ENCODE assay signal across 8 mouse cellular contexts in genomic region chr3:146107921-146108571, GRCm38 (mm10). TPM values are rescaled to one million over a fixed set of nuclear protein-coding genes. Genes with fewer than 3 reads are reported as not detected.
DNase-seq lines count a peak whose midpoint lies in the region; ATAC-seq and TF ChIP-seq lines count a peak whose summit lies in the region.

Gene Wdr63 (minus strand): TSS chr3:146108130.

- no peak for TF ChIP-seq CTCF in C2C12 (IDR thresholded peaks at IDR 0.05; ENCODE audit: control insufficient read depth, insufficient read depth, insufficient read length)
- no peak for TF ChIP-seq CTCF in liver, adult 2 months (IDR thresholded peaks at IDR 0.05; ENCODE audit: low read depth, low read length)
- TF ChIP-seq CTCF in thymus, adult 2 months (IDR thresholded peaks at IDR 0.05; ENCODE audit: borderline replicate concordance, control insufficient read depth, extremely low read depth, insufficient read depth, low read length, poor library complexity): no peak

- peak within 1 kb of the TSS; percentile 30 for H3ac ChIP-seq in C2C12 (ENCODE audit: control insufficient read depth, insufficient read length, low read depth)

- 10% methylated on average over 18 of the region's 18 CpGs for WGBS in embryonic facial prominence, embryonic 11.5 days
- 12% methylated on average over 18 of the region's 18 CpGs for WGBS in heart, embryonic 15.5 days
- WGBS in liver, adult 2 months: 17% methylated on average over 18 of the region's 18 CpGs
- 21% methylated on average over 18 of the region's 18 CpGs for WGBS in thymus, adult 2 months

- H3K4me2 ChIP-seq in embryonic facial prominence, embryonic 11.5 days (ENCODE audit: low read depth, low read length): peak within 1 kb of the TSS; percentile 76
- H3K4me2 ChIP-seq in heart, embryonic 15.5 days: peak within 1 kb of the TSS; percentile 88

- TF ChIP-seq POLR2A in liver, adult 2 months (IDR thresholded peaks at IDR 0.05; ENCODE audit: extremely low read depth, insufficient read depth, low read length): no peak
- no peak for TF ChIP-seq POLR2A in thymus, adult 2 months (IDR thresholded peaks at IDR 0.05; ENCODE audit: control insufficient read depth, extremely low read depth, insufficient read depth, low read length, poor library complexity)

- H3K36me3 ChIP-seq in C2C12 (ENCODE audit: control insufficient read depth, insufficient read depth): no peaks in the 10 kb centered on the region
- H3K36me3 ChIP-seq in embryonic facial prominence, embryonic 11.5 days (replicated peaks; ENCODE audit: control insufficient read depth, insufficient read depth, low read depth, low read length): no peaks in the 10 kb centered on the region
- H3K36me3 ChIP-seq in heart, embryonic 15.5 days: no peaks in the 10 kb centered on the region
- no peaks in the 10 kb centered on the region for H3K36me3 ChIP-seq in liver, adult 2 months (ENCODE audit: control insufficient read depth, insufficient read depth, low read length)
- H3K36me3 ChIP-seq in thymus, adult 2 months (ENCODE audit: control insufficient read depth, insufficient read depth, low read length): no peaks in the 10 kb centered on the region

- no peaks in the 10 kb centered on the region for H3K27me3 ChIP-seq in C2C12 (ENCODE audit: control insufficient read depth, insufficient read depth, insufficient read length)
- H3K27me3 ChIP-seq in embryonic facial prominence, embryonic 11.5 days (ENCODE audit: control insufficient read depth, insufficient read depth, low read length): no peaks in the 10 kb centered on the region
- 0 out of 2 replicates have a peak, but pooled peaks cover 4% of the 10 kb centered on the region for H3K27me3 ChIP-seq in heart, embryonic 15.5 days
- peaks cover 4% of the 10 kb centered on the region; the same call in 1 of the 2 replicates for H3K27me3 ChIP-seq in liver, adult 2 months (ENCODE audit: control insufficient read depth, insufficient read depth, low read length)
- H3K27me3 ChIP-seq in thymus, adult 2 months (ENCODE audit: control insufficient read depth, insufficient read depth, low read length): no peaks in the 10 kb centered on the region; the same call in 1 of the 2 replicates

- H3K79me3 ChIP-seq in C2C12 (ENCODE audit: low read depth): no peaks in the 10 kb centered on the region

- H3K4me3 ChIP-seq in C2C12 (ENCODE audit: insufficient read depth, poor library complexity, severe bottlenecking): no peak within 1 kb of the TSS
- H3K4me3 ChIP-seq in embryonic facial prominence, embryonic 11.5 days (ENCODE audit: low read depth, low read length): peak within 1 kb of the TSS; percentile 43
- H3K4me3 ChIP-seq in heart, embryonic 15.5 days: peak within 1 kb of the TSS; percentile 52
- H3K4me3 ChIP-seq in liver, adult 2 months (ENCODE audit: insufficient read depth, low read depth, low read length): no peak within 1 kb of the TSS
- peak within 1 kb of the TSS; percentile 24; the same call in 1 of the 2 replicates for H3K4me3 ChIP-seq in thymus, adult 2 months (ENCODE audit: control insufficient read depth, insufficient read depth, low read length)

- H3K4me1 ChIP-seq in embryonic facial prominence, embryonic 11.5 days (ENCODE audit: control insufficient read depth, insufficient read depth, low read length): no peaks in the 10 kb centered on the region
- H3K4me1 ChIP-seq in heart, embryonic 15.5 days (replicated peaks): peaks cover 3% of the 10 kb centered on the region; the same call in 1 of the 2 replicates
- peaks cover 1% of the 10 kb centered on the region; the same call in 1 of the 2 replicates for H3K4me1 ChIP-seq in liver, adult 2 months (ENCODE audit: control insufficient read depth, insufficient read depth, low read length)
- peaks cover 5% of the 10 kb centered on the region; the same call in 1 of the 2 replicates for H3K4me1 ChIP-seq in thymus, adult 2 months (replicated peaks; ENCODE audit: control insufficient read depth, insufficient read depth, low read length)

- H3K79me2 ChIP-seq in C2C12 (ENCODE audit: control insufficient read depth, insufficient read depth): no peaks in the 10 kb centered on the region
- H3K79me2 ChIP-seq in liver, adult 2 months (ENCODE audit: control insufficient read depth, insufficient read depth, low read length): no peaks in the 10 kb centered on the region

- peak; percentile 34 for DNase-seq in adrenal gland, adult 8-10 months
- peak; percentile 92 for DNase-seq in embryonic facial prominence, embryonic 11.5 days (ENCODE audit: low spot score)
- peak; percentile 78 for DNase-seq in kidney, postnatal 14 days
- DNase-seq in liver, adult 2 months (ENCODE audit: extremely low read depth, low read depth, low spot score): peak; percentile 51
- DNase-seq in thymus, adult 2 months: peak; percentile 51

- peak within 1 kb of the TSS; percentile 5 for H3K9ac ChIP-seq in embryonic facial prominence, embryonic 11.5 days (replicated peaks; ENCODE audit: low read length)
- peak within 1 kb of the TSS; percentile 37 for H3K9ac ChIP-seq in heart, embryonic 15.5 days
- no peak within 1 kb of the TSS for H3K9ac ChIP-seq in liver, adult 2 months (ENCODE audit: low read depth, low read length)

- no peak within 1 kb of the TSS for H3K27ac ChIP-seq in embryonic facial prominence, embryonic 11.5 days (replicated peaks; ENCODE audit: low read depth, low read length)
- no peak within 1 kb of the TSS for H3K27ac ChIP-seq in heart, embryonic 15.5 days
- no peak within 1 kb of the TSS for H3K27ac ChIP-seq in liver, adult 2 months (replicated peaks; ENCODE audit: insufficient read depth, low read depth, low read length)
- no peak within 1 kb of the TSS for H3K27ac ChIP-seq in thymus, adult 2 months (ENCODE audit: control insufficient read depth, insufficient read depth, low read length)

- no peaks in the 10 kb centered on the region for H3K9me3 ChIP-seq in embryonic facial prominence, embryonic 11.5 days (replicated peaks; ENCODE audit: control insufficient read depth, low read length)
- H3K9me3 ChIP-seq in heart, embryonic 15.5 days (replicated peaks): no peaks in the 10 kb centered on the region

- ATAC-seq in embryonic facial prominence, embryonic 11.5 days (replicated peaks; ENCODE audit: insufficient number of reproducible peaks, low FRiP score, low TSS enrichment, low read depth): peak; percentile 90
- ATAC-seq in heart, embryonic 15.5 days (replicated peaks; ENCODE audit: insufficient number of reproducible peaks, insufficient read depth, low FRiP score, low read depth): peak; percentile 88
- peak; percentile 66 for ATAC-seq in monocyte, adult 5-6 weeks (replicated peaks; ENCODE audit: insufficient number of reproducible peaks, low FRiP score, low TSS enrichment, poor library complexity, severe bottlenecking)

TF ChIP-seq in C2C12, 6 proteins besides CTCF, POLR2A, EP300 and RAD21:
- TF ChIP-seq MYOD1 (IDR thresholded peaks at IDR 0.05; ENCODE audit: control insufficient read depth, insufficient read length, low read depth) (no peak), USF1 (IDR thresholded peaks at IDR 0.05; ENCODE audit: low read depth) (no peak), MAX (IDR thresholded peaks at IDR 0.05) (no peak), CEBPB (IDR thresholded peaks at IDR 0.05; ENCODE audit: low read depth) (no peak), FOSL1 (IDR thresholded peaks at IDR 0.05; ENCODE audit: insufficient read depth, low read length, poor library complexity, severe bottlenecking) (no peak), MYOG (IDR thresholded peaks at IDR 0.05; ENCODE audit: control insufficient read depth, extremely low read depth, insufficient read length) (no peak)

RNA-seq across cellular contexts. Expression of gene Wdr63, which starts in this region (rescaled TPM):
- polyA plus RNA-seq in C2C12 (2012; fragmentation: generic; extraction: Trizol): 0.43 TPM
- total RNA-seq in adrenal gland, adult 8-10 months (2022): not detected
- polyA plus RNA-seq in embryonic facial prominence, embryonic 11.5 days (2014; fragmentation: Nextera tagmentation; extraction: Ambion mirVana): 0.50 TPM in 1 of 2 replicates, not detected in the other
- polyA plus RNA-seq in heart, embryonic 15.5 days (2015; fragmentation: Nextera tagmentation; extraction: Ambion mirVana): 0.09 and 0.19 TPM in 2 replicates
- 0.07 and 0.18 TPM in 2 replicates for total RNA-seq in liver, adult 2 months (2014; rRNA removed)
- polyA plus RNA-seq in liver, adult 2 months (2012; rRNA removed): 0.09 and 0.17 TPM in 2 replicates
- total RNA-seq in monocyte, adult 5-6 weeks (2017): not detected in 3 replicates
- polyA plus RNA-seq in thymus, adult 2 months (2012; rRNA removed): 0.03 TPM in 1 of 2 replicates, not detected in the other

Comparison
In these comparisons a context has a peak if more than half of its experiments do, and no peak if none do; other contexts are left out.
1. Peak in DNase-seq in adrenal gland, adult 8-10 months; RNA of the gene not detected or under 1 TPM.
2. Peak in DNase-seq, ATAC-seq, H3K4me3 ChIP-seq, H3K9ac ChIP-seq and H3K4me2 ChIP-seq in embryonic facial prominence, embryonic 11.5 days; RNA of the gene not detected or under 1 TPM.
3. Peak in ATAC-seq, H3K4me3 ChIP-seq, H3K9ac ChIP-seq and H3K4me2 ChIP-seq in heart, embryonic 15.5 days; RNA of the gene not detected or under 1 TPM.
4. Peak in DNase-seq in liver, adult 2 months; RNA of the gene not detected or under 1 TPM.
5. Peak in ATAC-seq in monocyte, adult 5-6 weeks; RNA of the gene not detected or under 1 TPM.
6. Peak in DNase-seq and H3K4me3 ChIP-seq in thymus, adult 2 months; RNA of the gene not detected or under 1 TPM.
7. DNase-seq: peak in every context shown above with its lines; median percentile 92 in embryonic facial prominence, embryonic 11.5 days; 78 in kidney, postnatal 14 days; 51 in liver, adult 2 months; 51 in thymus, adult 2 months; 34 in adrenal gland, adult 8-10 months.